Mouse (Mus musculus): ENCODE results near the gene Ephx3.

- TF ChIP-seq POLR2A (IDR thresholded peaks at IDR 0.05; ENCODE audit: extremely low read depth, insufficient read depth, low read length) (no peak), CTCF (IDR thresholded peaks at IDR 0.05; ENCODE audit: extremely low read depth, insufficient read depth, low read length) (no peak)
Observed at GRCm38 (mm10) chr17:32238589-32238988, 49.2 kb upstream of the Ephx3 start.

Data from cortical plate, adult 2 months (tissue).